ENCODE assay signal across 8 mouse cellular contexts in the genomic region with DNA sequence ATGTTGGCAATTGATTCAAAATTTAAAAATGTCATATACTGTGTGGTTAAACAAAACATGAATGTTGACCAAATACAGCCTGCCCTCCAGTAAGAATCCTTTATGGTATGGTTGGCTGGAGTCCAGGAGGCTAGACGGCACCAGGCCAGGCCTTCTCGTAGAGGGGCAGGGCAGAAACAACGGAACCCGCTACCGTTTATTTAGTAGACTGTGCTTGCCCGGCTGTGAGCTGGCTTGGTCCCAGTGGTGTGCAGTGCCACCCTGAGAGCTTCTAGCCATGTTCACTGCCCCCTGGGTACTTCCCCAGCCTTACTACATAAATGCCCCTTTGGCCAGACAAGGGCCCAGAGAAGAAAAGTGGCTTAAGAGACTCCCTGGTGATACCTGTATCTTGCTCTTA.
DNase-seq lines count a peak whose midpoint lies in the region; ATAC-seq and TF ChIP-seq lines count a peak whose summit lies in the region.

No protein-coding gene starts in this region.

- peaks cover 100% of the 10 kb centered on the region for H3K4me1 ChIP-seq in heart, embryonic 13.5 days
- peaks cover 12% of the 10 kb centered on the region for H3K4me1 ChIP-seq in bone marrow, adult 2 months (ENCODE audit: control insufficient read depth, insufficient read depth, low read length)
- peaks cover 80% of the 10 kb centered on the region for H3K4me1 ChIP-seq in lung, postnatal 0 days (ENCODE audit: insufficient read depth, low read depth, low read length)

- H3K4me3 ChIP-seq in heart, embryonic 13.5 days: no peak overlapping the region
- no peak overlapping the region for H3K4me3 ChIP-seq in bone marrow, adult 2 months (replicated peaks; ENCODE audit: control insufficient read depth, low read depth, low read length)
- no peak overlapping the region for H3K4me3 ChIP-seq in lung, postnatal 0 days (ENCODE audit: low read depth, low read length)

- peak overlapping the region; percentile 32 for H3K4me2 ChIP-seq in heart, embryonic 13.5 days
- no peak overlapping the region for H3K4me2 ChIP-seq in lung, postnatal 0 days (replicated peaks; ENCODE audit: low read depth, low read length)

- no peaks in the 10 kb centered on the region; the same call in 1 of the 2 replicates for H3K36me3 ChIP-seq in heart, embryonic 13.5 days
- H3K36me3 ChIP-seq in lung, postnatal 0 days (ENCODE audit: insufficient read depth, low read length): no peaks in the 10 kb centered on the region

- WGBS in heart, embryonic 13.5 days: 18% methylated on average over 6 of the region's 6 CpGs
- WGBS in bone marrow, adult 2 months: 8% methylated on average over 6 of the region's 6 CpGs
- 2% methylated on average over 6 of the region's 6 CpGs for WGBS in lung, postnatal 0 days

- TF ChIP-seq EP300 in lung, postnatal 0 days (IDR thresholded peaks at IDR 0.05): no peak

- TF ChIP-seq CTCF in bone marrow, adult 2 months (IDR thresholded peaks at IDR 0.05; ENCODE audit: control insufficient read depth, insufficient read depth, low read length): no peak
- no peak; the same call in 1 of the 2 replicates for TF ChIP-seq CTCF in lung, postnatal 0 days (IDR thresholded peaks at IDR 0.05)

- peak overlapping the region; percentile 61 for H3K9ac ChIP-seq in heart, embryonic 13.5 days
- peak overlapping the region; percentile 5; the same call in 1 of the 2 replicates for H3K9ac ChIP-seq in lung, postnatal 0 days (replicated peaks; ENCODE audit: low read depth)

- no peak for DNase-seq in heart, postnatal 10 days
- peak; percentile 63 for DNase-seq in heart, postnatal 4 days
- DNase-seq in lung, postnatal 0 days (ENCODE audit: low spot score): peak; percentile 70
- DNase-seq in layer of hippocampus, adult 8-10 months (ENCODE audit: low spot score in 2 of 2): no peak
- no peak for DNase-seq in urinary bladder, postnatal 25 days (ENCODE audit: low spot score)
- DNase-seq in left cerebral cortex, postnatal 14 days (ENCODE audit: low spot score in 2 of 2): no peak

- no peak; the same call in 1 of the 2 replicates for ATAC-seq in heart, embryonic 13.5 days (ENCODE audit: extremely low read depth, insufficient number of reproducible peaks, low FRiP score, low TSS enrichment)
- peak; percentile 54 for ATAC-seq in lung, postnatal 0 days

- H3K27ac ChIP-seq in heart, embryonic 13.5 days (replicated peaks): peak overlapping the region; percentile 84
- H3K27ac ChIP-seq in bone marrow, adult 2 months (ENCODE audit: control insufficient read depth, insufficient read depth, low read depth, low read length, poor library complexity): peak overlapping the region; percentile 82
- H3K27ac ChIP-seq in lung, postnatal 0 days (ENCODE audit: low read length): peak overlapping the region; percentile 67

- intact Hi-C loops in heart, postnatal 10 days (cut with DNase I): no loop called here
- intact Hi-C loops in left cerebral cortex, postnatal 14 days (cut with DNase I): no loop called here

- TF ChIP-seq POLR2A in bone marrow, adult 2 months (IDR thresholded peaks at IDR 0.05; ENCODE audit: borderline replicate concordance, control insufficient read depth, low read depth, low read length): no peak

- H3K9me3 ChIP-seq in heart, embryonic 13.5 days: no peaks in the 10 kb centered on the region
- no peaks in the 10 kb centered on the region for H3K9me3 ChIP-seq in lung, postnatal 0 days (ENCODE audit: low read length)

- no peaks in the 10 kb centered on the region for H3K27me3 ChIP-seq in heart, embryonic 13.5 days (replicated peaks)
- no peaks in the 10 kb centered on the region for H3K27me3 ChIP-seq in lung, postnatal 0 days (replicated peaks; ENCODE audit: insufficient read depth, low read length)

Comparison
In these comparisons a context has a peak if more than half of its experiments do, and no peak if none do; other contexts are left out.
1. DNase-seq: peak in heart, postnatal 4 days (single experiment) and lung, postnatal 0 days (single experiment); none in heart, postnatal 10 days (0 of 2), layer of hippocampus, adult 8-10 months (0 of 2), urinary bladder, postnatal 25 days (single experiment) and left cerebral cortex, postnatal 14 days (0 of 2).
2. Peak in every context shown above with its lines, with median percentiles within 50 percentile points of each other: H3K27ac ChIP-seq.